8 mouse cellular contexts compared by ENCODE assay signal in the genomic region with DNA sequence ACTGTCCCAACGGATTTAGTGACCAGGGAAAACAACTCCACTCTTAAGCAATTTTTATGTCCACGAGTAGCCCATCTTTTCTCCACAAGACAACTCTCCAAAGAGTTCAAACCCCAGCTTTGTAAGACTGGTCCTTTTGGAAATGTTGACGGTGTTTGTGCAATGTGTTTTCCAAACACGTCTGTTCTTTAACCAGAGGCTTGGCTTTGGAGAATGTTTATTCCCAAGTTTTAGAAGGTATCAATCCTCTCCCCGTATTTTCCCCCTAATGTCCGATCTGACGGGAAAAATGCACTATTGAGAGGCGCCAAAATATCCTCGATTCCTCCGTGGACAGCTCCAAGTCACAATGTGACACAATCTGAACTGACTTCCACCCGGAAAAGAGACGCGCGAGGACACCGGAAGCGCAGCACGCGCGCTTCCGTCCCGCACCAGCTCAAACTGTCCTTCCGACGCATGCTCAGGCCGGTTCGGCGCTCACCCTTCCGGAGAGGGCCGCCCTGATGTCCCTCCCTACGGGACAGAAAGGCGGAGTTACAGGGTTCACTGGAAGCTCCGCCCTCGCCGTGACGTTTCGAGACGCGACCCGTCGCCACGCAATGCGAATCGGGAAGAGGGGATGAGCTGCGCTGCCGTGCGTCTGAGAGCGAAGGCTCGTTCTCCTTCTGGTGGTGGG. TPM values are rescaled to one million over a fixed set of nuclear protein-coding genes. Genes with fewer than 3 reads are reported as not detected.
DNase-seq lines count a peak whose midpoint lies in the region; ATAC-seq lines count a peak whose summit lies in the region.

A gene (plus strand): TSS at position 570 of the 679 bp plus-strand sequence.

- DNase-seq in adipocyte (ENCODE audit: low spot score), result peak; percentile 99
- DNase-seq in embryo, embryonic 10 days (ENCODE audit: low spot score), result peak; percentile 100
- peak; percentile 97 for DNase-seq in gastrocnemius, postnatal 10 days
- DNase-seq in induced T-regulatory cell, adult 2 months (ENCODE audit: low read depth), result peak; percentile 98
- peak; percentile 96 to 98 for DNase-seq in left cerebral cortex, adult 9 months (ENCODE audit: low spot score in 2 of 2)
- DNase-seq in right cerebral cortex, postnatal 14 days, result peak; percentile 97
- DNase-seq in urinary bladder, postnatal 36 days (ENCODE audit: low spot score in 2 of 2), result peak; percentile 97 to 98

- peak; percentile 99 for ATAC-seq in megakaryocyte progenitor cell, adult 5-6 weeks (replicated peaks; ENCODE audit: poor library complexity)

RNA-seq across cellular contexts. Expression of the gene that starts here (rescaled TPM):
- total RNA-seq in gastrocnemius, postnatal 10 days (2021), result 10 to 100 TPM; 19.8 to 24.8 TPM
- 48.5 and 52.0 TPM in 2 replicates for total RNA-seq in megakaryocyte progenitor cell, adult 5-6 weeks (2015)
- total RNA-seq in megakaryocyte progenitor cell, adult 5-6 weeks (2017), result 52.0 and 62.6 TPM in 2 replicates

Comparison
In these comparisons a context has a peak if more than half of its experiments do, and no peak if none do; other contexts are left out.
1. Peak in every context shown above with its lines: DNase-seq and ATAC-seq.